Mouse (Mus musculus) forebrain, embryonic 16.5 days (tissue): ENCODE data around the gene Txk. TPM values are rescaled to one million over a fixed set of nuclear protein-coding genes. Genes with fewer than 3 reads are reported as not detected.

Source experiments
- ATAC-seq: fragments of 200-750 bp; cut with Nextera tagmentation; 2 replicates; pipeline ENCODE4 v1.8.0; 2017; ENCODE audit warnings: mild to moderate bottlenecking, moderate library complexity
- H3K27ac ChIP-seq: fragments of 300-500 bp; sonication (generic); 2 replicates; pipeline ENCODE4 v1.5.1; 2014; ENCODE audit warnings: low read length, control low read depth
- H3K27me3 ChIP-seq: fragments of 300-500 bp; sonication (generic); replicated peaks from 2 replicates; pipeline ENCODE4 v1.6.1; 2014; ENCODE audit warnings: low read length; ENCODE audit not compliant: control insufficient read depth, insufficient read depth
- H3K36me3 ChIP-seq: fragments of 300-500 bp; sonication (generic); 2 replicates; pipeline ENCODE4 v1.6.1; 2014; ENCODE audit not compliant: control insufficient read depth, insufficient read depth
- H3K4me1 ChIP-seq: fragments of 300-500 bp; sonication (generic); replicated peaks from 2 replicates; pipeline ENCODE4 v1.6.1; 2014; ENCODE audit warnings: low read length; ENCODE audit not compliant: control insufficient read depth, insufficient read depth
- H3K4me2 ChIP-seq: fragments of 300-500 bp; sonication (generic); 2 replicates; pipeline ENCODE4 v1.6.1; 2014; ENCODE audit warnings: mild to moderate bottlenecking, low read length, control low read depth
- H3K4me3 ChIP-seq: fragments of 300-500 bp; sonication (generic); replicated peaks from 2 replicates; pipeline ENCODE4 v1.5.1; 2014; ENCODE audit warnings: mild to moderate bottlenecking, low read length, control low read depth
- H3K9ac ChIP-seq: fragments of 300-500 bp; sonication (generic); replicated peaks from 2 replicates; pipeline ENCODE4 v1.6.1; 2014; ENCODE audit warnings: low read depth, low read length, control low read depth
- H3K9me3 ChIP-seq: fragments of 300-500 bp; sonication (generic); 2 replicates; pipeline ENCODE4 v1.6.1; 2016; ENCODE audit warnings: low read length; ENCODE audit not compliant: control insufficient read depth
- WGBS: fragments of 180-500 bp; shearing (Covaris S2); extraction: QIAGEN DNeasy Blood & Tissue Kit; methylation state at CpG from one replicate; pipeline ENCODE4 v1.1.7; 2014; 5-methylcytosine and 5-hydroxymethylcytosine counted together
- polyA plus RNA-seq: library from polyadenylated mRNA; unstranded; fragments of >200 nt; fragmentation: Nextera tagmentation; extraction: Ambion mirVana; gene quantifications from 2 replicates; pipeline ENCODE4 v1.2.1, GENCODE M21; 2015

Txk gene
- polyA plus RNA-seq, 1 experiment from 2014 or later: 0.13 TPM

DNA sequence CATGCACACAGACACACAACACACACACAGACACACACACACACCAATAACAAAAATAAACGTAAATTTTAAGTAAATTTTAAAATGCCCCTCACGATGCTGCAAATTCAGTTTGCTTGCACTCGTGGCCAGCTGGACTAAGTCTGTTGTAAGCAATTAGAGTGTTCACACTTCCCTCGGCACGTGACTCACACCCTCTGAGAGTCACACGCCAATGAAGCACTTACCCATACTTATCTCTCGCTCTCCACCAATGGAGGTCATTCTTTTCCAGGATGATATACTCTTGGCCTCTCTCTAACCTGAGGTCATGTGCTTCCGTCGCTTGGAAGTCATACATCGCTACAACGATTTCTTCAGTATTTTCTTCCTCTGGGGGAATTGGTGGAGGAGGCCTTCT, 29.2 kb upstream of the Txk start:
- no peak for ATAC-seq

DNA sequence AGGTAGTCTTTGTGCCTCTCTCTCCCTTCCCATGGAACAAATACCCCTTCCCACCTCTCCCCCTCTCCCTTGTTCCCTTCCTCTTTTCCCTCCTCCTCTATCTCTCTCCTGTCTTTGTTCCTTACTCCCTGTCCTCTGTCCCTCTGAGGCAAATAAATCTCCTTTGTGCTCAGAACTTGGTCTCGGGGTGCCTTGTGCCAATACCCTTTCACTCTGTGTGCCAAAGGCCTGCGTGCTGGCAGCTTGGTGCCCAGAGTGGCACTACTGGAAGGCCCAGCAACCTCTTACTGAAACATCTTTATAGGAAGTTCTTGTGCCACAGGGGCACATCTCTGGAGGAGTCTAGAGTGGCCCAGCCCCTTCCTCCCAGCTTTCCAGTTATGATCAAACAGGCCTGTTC, 24.0 kb upstream of the Txk start:
- no peaks in the 10 kb centered on the region for H3K4me1 ChIP-seq
- no peaks in the 10 kb centered on the region for H3K36me3 ChIP-seq
- no peak overlapping the region for H3K4me2 ChIP-seq
- H3K9ac ChIP-seq: no peak overlapping the region
- ATAC-seq: no peak
- H3K4me3 ChIP-seq: no peak overlapping the region
- 78% methylated on average over 2 of the region's 2 CpGs for WGBS
- H3K27me3 ChIP-seq: no peaks in the 10 kb centered on the region
- H3K27ac ChIP-seq: no peak overlapping the region
- no peaks in the 10 kb centered on the region for H3K9me3 ChIP-seq

More for the DNA sequence above, 29.2 kb upstream of the Txk start:
- no peaks in the 10 kb centered on the region for H3K36me3 ChIP-seq
- H3K9me3 ChIP-seq: no peaks in the 10 kb centered on the region
- 80% methylated on average over 11 of the region's 11 CpGs for WGBS
- no peaks in the 10 kb centered on the region for H3K27me3 ChIP-seq
- no peak overlapping the region for H3K9ac ChIP-seq
- H3K4me2 ChIP-seq: no peak overlapping the region
- no peak overlapping the region for H3K4me3 ChIP-seq
- H3K27ac ChIP-seq: no peak overlapping the region
- H3K4me1 ChIP-seq: no peaks in the 10 kb centered on the region

DNA sequence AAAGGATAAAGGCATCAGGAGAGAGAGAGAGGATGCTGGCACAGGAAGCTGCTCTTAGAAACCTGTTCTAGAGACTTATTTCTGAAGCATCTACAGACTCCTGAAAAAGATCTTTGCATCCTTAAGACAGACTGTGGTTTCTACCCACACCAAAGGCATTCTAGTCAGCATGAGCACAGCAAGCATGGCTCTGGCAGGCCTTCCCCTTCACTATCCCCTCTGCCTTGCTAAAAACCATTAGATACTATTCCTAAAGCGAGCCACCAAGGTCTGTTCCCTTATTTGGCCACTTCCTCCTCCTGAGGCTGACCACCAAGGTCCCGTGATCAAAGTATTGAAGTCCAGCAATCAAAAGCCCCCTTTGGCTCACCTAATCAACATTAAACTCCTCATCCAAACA, 23.6 kb upstream of the Txk start:
- Histone ChIP-seq H3K9me3 (no peaks in the 10 kb centered on the region), H3K4me2 (no peak overlapping the region), H3K36me3 (no peaks in the 10 kb centered on the region), H3K27me3 (no peaks in the 10 kb centered on the region), H3K9ac (no peak overlapping the region), H3K27ac (no peak overlapping the region), H3K4me1 (no peaks in the 10 kb centered on the region), H3K4me3 (no peak overlapping the region)
- WGBS: 77% methylated on average over 2 of the region's 2 CpGs
- no peak for ATAC-seq

DNA sequence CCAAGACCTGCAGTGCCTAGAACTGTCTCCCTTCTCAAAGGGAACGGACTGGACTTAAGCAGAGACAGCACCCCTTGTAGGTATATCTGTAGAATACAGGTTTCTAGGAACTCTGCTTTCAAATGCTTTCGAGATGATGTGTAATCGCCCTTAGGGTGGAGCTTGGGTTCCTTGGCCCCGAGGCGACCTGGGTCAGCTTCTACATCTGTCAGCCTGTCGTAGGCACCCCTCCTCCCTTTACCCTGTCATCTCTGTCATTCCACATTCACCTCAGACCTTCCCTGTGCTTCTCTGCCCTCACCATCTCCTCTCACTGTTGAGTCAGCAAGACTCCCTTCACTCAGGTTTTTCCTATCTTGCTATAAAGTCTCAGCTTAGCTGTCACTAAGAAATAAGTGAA, 17.3 kb upstream of the Txk start:
- Histone ChIP-seq H3K9me3 (no peaks in the 10 kb centered on the region), H3K27me3 (no peaks in the 10 kb centered on the region), H3K9ac (no peak overlapping the region), H3K4me3 (no peak overlapping the region), H3K36me3 (no peaks in the 10 kb centered on the region), H3K4me1 (no peaks in the 10 kb centered on the region), H3K27ac (no peak overlapping the region), H3K4me2 (no peak overlapping the region)
- ATAC-seq: no peak
- 79% methylated on average over 6 of the region's 6 CpGs for WGBS

DNA sequence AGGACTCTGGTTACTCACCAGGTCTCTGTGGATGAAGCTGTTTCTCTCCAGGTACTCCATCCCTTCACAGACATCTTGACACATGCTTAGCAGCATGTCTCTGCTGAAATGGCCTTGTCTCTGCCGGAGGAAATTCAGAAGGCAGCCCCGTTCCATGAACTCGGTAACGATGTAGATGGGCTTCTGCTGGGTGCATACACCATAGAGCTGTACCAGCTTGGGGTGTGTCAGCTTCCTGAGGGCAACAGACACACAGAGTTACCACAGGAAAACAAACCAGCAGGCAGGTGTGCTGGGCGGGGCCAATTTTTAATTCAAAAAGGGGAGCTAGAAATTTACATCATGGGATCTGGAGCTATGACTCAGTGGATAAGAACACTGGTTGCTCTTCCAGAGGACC, 11.0 kb upstream of the Txk start:
- Histone ChIP-seq H3K4me2 (no peak overlapping the region), H3K4me1 (0 out of 2 replicates have a peak, but pooled peaks cover 6% of the 10 kb centered on the region), H3K9ac (no peak overlapping the region), H3K36me3 (no peaks in the 10 kb centered on the region), H3K4me3 (no peak overlapping the region), H3K27ac (no peak overlapping the region), H3K27me3 (no peaks in the 10 kb centered on the region), H3K9me3 (no peaks in the 10 kb centered on the region)
- 92% methylated on average over 5 of the region's 5 CpGs for WGBS
- ATAC-seq: no peak

DNA sequence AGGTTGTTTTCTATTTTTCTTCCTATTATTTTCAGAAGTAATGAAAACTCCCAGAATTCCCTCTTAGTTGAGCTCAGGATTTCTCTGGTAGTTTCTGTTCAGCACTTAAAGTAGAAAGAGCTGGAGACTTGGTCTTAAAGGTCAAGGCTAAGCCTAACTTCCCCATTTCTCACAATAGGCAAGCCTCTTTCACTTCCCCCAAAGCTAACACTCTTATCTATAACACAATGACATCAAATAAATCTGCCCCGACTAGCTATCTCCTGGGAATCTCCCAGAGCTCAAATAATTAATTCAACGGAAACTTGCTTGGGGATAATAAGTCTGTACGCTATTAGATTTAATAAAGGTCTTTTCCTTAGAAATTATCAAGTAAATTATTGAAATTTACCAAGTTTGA, 10.4 kb upstream of the Txk start:
- Histone ChIP-seq H3K27me3 (no peaks in the 10 kb centered on the region), H3K4me3 (no peak overlapping the region), H3K9ac (no peak overlapping the region), H3K27ac (no peak overlapping the region), H3K36me3 (no peaks in the 10 kb centered on the region), H3K4me2 (no peak overlapping the region), H3K4me1 (0 out of 2 replicates have a peak, but pooled peaks cover 6% of the 10 kb centered on the region), H3K9me3 (no peaks in the 10 kb centered on the region)
- ATAC-seq: no peak
- 72% methylated on average over 3 of the region's 3 CpGs for WGBS

DNA sequence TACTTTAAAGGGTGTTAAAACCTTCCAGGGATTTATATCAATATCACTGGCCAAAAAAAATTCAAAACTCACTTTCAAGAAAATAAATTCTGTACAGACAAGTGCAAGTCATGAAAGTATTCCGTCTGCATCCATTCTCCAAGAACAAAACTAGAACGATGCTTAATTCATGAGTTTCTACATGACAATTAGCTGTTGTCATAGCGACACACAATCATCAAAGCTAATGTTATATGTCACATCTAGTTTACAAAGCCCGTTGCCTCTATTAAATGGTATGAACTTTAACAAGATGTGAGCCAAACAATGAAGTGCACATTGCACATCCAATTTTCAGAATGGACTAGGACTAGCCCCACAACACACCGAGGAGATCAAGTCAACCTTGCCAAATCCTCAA, 9.2 kb upstream of the Txk start:
- Histone ChIP-seq H3K27me3 (no peaks in the 10 kb centered on the region), H3K4me1 (peaks cover 11% of the 10 kb centered on the region; the same call in 1 of the 2 replicates), H3K27ac (no peak overlapping the region), H3K9me3 (no peaks in the 10 kb centered on the region), H3K36me3 (no peaks in the 10 kb centered on the region), H3K4me3 (no peak overlapping the region), H3K4me2 (no peak overlapping the region), H3K9ac (no peak overlapping the region)
- 25% methylated on average over 5 of the region's 5 CpGs for WGBS
- 0 out of 2 replicates have a peak, but pooled peaks have one; percentile 8 for ATAC-seq

DNA sequence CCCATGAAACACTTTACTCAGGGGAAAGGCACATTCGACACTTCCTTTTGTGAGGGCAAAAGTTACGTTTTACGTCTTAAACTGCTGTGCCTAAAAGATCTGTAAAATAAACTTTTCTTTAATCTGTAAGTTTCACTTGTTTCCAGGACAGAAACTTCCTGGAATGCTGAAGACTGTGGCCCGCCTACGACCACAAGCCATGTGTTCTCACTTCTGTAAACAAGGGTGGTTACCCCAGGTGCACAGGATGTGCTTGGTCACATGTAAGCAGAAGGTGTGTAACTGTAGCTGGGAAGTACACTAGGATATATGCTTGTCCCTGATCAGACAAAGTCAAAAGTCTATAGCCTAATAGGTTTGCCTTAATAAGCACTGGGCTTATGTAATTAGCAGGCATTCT, 8.7 kb upstream of the Txk start:
- Histone ChIP-seq H3K4me2 (no peak overlapping the region), H3K27ac (no peak overlapping the region), H3K4me3 (no peak overlapping the region), H3K9me3 (no peaks in the 10 kb centered on the region), H3K27me3 (no peaks in the 10 kb centered on the region), H3K36me3 (no peaks in the 10 kb centered on the region), H3K9ac (no peak overlapping the region), H3K4me1 (peaks cover 11% of the 10 kb centered on the region; the same call in 1 of the 2 replicates)
- no peak for ATAC-seq
- 83% methylated on average over 5 of the region's 5 CpGs for WGBS

DNA sequence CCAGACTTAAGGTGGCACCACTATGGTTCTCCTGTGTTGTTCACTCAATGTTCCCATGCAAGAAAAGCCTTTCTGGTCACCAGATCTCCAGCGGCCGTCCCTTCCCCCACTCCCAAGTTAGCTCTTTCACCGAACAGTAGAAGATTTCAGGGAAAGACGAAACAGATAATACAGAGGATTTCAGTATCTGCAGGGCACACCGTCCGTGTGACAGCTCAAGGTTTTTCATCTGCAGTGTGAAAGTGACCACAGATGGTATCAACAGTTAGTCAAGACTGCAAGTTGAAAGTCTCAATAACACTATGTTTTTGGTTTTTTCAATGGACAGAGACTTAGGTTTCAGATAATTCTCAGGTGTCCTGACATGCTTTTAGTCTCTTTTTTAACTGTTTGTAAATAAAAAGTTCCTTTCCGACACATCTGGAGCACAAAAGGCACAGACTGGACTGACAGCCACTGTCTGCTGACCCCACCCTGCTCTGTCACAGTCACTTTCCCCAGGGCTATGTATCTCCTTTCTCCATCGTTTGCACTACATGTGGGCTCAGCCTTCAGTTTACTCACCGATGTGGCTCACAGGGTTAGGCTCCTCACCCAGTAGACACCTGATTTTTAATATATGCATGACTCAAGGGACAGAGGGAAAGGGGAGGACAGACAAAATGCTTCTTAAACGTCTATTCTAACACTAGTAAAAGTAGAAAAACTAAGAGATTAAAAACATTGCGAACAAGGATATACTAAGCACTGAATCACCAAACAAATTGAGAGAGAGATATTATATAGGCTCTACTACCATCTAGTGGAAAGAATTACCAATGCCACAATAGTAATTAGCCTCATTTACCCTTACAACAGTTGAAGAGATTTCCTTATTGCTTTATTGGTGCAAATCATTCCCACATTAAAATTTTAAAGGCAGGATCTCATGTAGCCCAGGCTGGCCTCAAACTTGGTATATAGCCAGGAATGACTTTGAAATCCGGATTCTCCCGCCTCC, 6.6 kb upstream of the Txk start:
- H3K27ac ChIP-seq: no peak overlapping the region

More for the DNA sequence above, 6.6 kb upstream of the Txk start:
- H3K27me3 ChIP-seq: no peaks in the 10 kb centered on the region
- peaks cover 11% of the 10 kb centered on the region; the same call in 1 of the 2 replicates for H3K4me1 ChIP-seq
- 78% methylated on average over 13 of the region's 13 CpGs for WGBS
- no peak overlapping the region for H3K9ac ChIP-seq
- H3K4me2 ChIP-seq: no peak overlapping the region
- peak; percentile 64 for ATAC-seq
- no peaks in the 10 kb centered on the region for H3K36me3 ChIP-seq
- no peak overlapping the region for H3K4me3 ChIP-seq
- H3K9me3 ChIP-seq: no peaks in the 10 kb centered on the region
